Mouse (Mus musculus) heart, adult 18-20 months (tissue): ENCODE results near the gene Esrrg. TPM values are rescaled to one million over a fixed set of nuclear protein-coding genes. Genes with fewer than 3 reads are reported as not detected.
A peak's percentile ranks its signal among the peaks of the same experiment; 100 is the strongest.

Experiments
- DNase-seq, 2 experiments: peaks; one replicate each; pipeline ENCODE4 v3.0.0; 2021 to 2022; ENCODE audit warnings: mixed read lengths in 1 of 2
- total RNA-seq, 2 experiments: library from RNA; stranded (reverse); gene quantifications; 2 replicates each; pipeline ENCODE4 v1.2.3; 2021

The Esrrg gene
- total RNA-seq, 2 experiments from 2014 or later, result 45.3 to 57.9 TPM

GRCm38 (mm10) chr1:187706046-187706445, 97.5 kb downstream of the Esrrg start:
- DNase-seq, result no peak

- DNase-seq, result no peak
These were observed 98.6 kb downstream of the Esrrg start for GRCm38 (mm10) chr1:187707176-187707575.

- DNase-seq, result no peak
These were observed 101.9 kb downstream of the Esrrg start for GRCm38 (mm10) chr1:187710434-187710948.

GRCm38 (mm10) chr1:187721035-187721434, 112.4 kb downstream of the Esrrg start:
- no peak for DNase-seq

GRCm38 (mm10) chr1:187722016-187722415, 113.4 kb downstream of the Esrrg start:
- no peak for DNase-seq

GRCm38 (mm10) chr1:187724651-187725050, 116.1 kb downstream of the Esrrg start:
- DNase-seq, result no peak

GRCm38 (mm10) chr1:187725351-187725750, 116.8 kb downstream of the Esrrg start:
- DNase-seq, result no peak

- DNase-seq, result no peak
These were observed 122.6 kb downstream of the Esrrg start for GRCm38 (mm10) chr1:187731171-187731570.

GRCm38 (mm10) chr1:187736507-187736906, 127.9 kb downstream of the Esrrg start:
- DNase-seq, result no peak

- no peak for DNase-seq
These were observed 128.7 kb downstream of the Esrrg start for GRCm38 (mm10) chr1:187737296-187737695.

GRCm38 (mm10) chr1:187740531-187740930, 131.9 kb downstream of the Esrrg start:
- peak; percentile 6 to 26 for DNase-seq

- DNase-seq, result no peak
These were observed 132.7 kb downstream of the Esrrg start for GRCm38 (mm10) chr1:187741306-187741705.

- DNase-seq, result no peak
These were observed 133.5 kb downstream of the Esrrg start for GRCm38 (mm10) chr1:187742071-187742470.

- DNase-seq, result no peak
These were observed 140.7 kb downstream of the Esrrg start for GRCm38 (mm10) chr1:187749294-187749693.

GRCm38 (mm10) chr1:187749931-187750330, 141.3 kb downstream of the Esrrg start:
- no peak for DNase-seq

- no peak for DNase-seq
These were observed 146.9 kb downstream of the Esrrg start for GRCm38 (mm10) chr1:187755528-187755927.

GRCm38 (mm10) chr1:187757981-187758380, 149.4 kb downstream of the Esrrg start:
- no peak for DNase-seq

- no peak for DNase-seq
These were observed 150.0 kb downstream of the Esrrg start for GRCm38 (mm10) chr1:187758546-187758945.

GRCm38 (mm10) chr1:187759536-187759935, 150.9 kb downstream of the Esrrg start:
- no peak for DNase-seq

GRCm38 (mm10) chr1:187762641-187763450, 154.3 kb downstream of the Esrrg start:
- DNase-seq, result peak; percentile 10 to 21

GRCm38 (mm10) chr1:187763451-187763755, 154.8 kb downstream of the Esrrg start:
- DNase-seq, result no peak

GRCm38 (mm10) chr1:187763821-187764220, 155.2 kb downstream of the Esrrg start:
- DNase-seq, result no peak

GRCm38 (mm10) chr1:187765577-187765976, 157.0 kb downstream of the Esrrg start:
- no peak for DNase-seq

- no peak for DNase-seq
These were observed 158.8 kb downstream of the Esrrg start for GRCm38 (mm10) chr1:187767355-187767754.
